Mouse (Mus musculus): ENCODE results near the gene Ebna1bp2. TPM values are rescaled to one million over a fixed set of nuclear protein-coding genes. Genes with fewer than 3 reads are reported as not detected.

Ebna1bp2 gene
- total RNA-seq, 2 experiments from 2014 or later: 135 to 166 TPM

Other genes starting within 250 kb of the Ebna1bp2 start
- 26.4 and 29.1 TPM in 2 replicates for gene Szt2, start 211.5 kb upstream of the Ebna1bp2 start, total RNA-seq (2014; fragmentation: Nextera tagmentation)
- gene Szt2, start 211.5 kb upstream of the Ebna1bp2 start, total RNA-seq (2017): 4.3 and 17.6 TPM in 2 replicates
- 91.0 and 111 TPM in 2 replicates for gene Med8, start 211.5 kb upstream of the Ebna1bp2 start, total RNA-seq (2014; fragmentation: Nextera tagmentation)
- gene Med8, start 211.5 kb upstream of the Ebna1bp2 start, total RNA-seq (2017): 70.2 and 96.7 TPM in 2 replicates
- gene Elovl1, start 192.7 kb upstream of the Ebna1bp2 start, total RNA-seq (2014; fragmentation: Nextera tagmentation): 118 and 128 TPM in 2 replicates
- 62.4 and 72.5 TPM in 2 replicates for gene Elovl1, start 192.7 kb upstream of the Ebna1bp2 start, total RNA-seq (2017)
- 88.4 and 106 TPM in 2 replicates for gene Cdc20, start 183.4 kb upstream of the Ebna1bp2 start, total RNA-seq (2014; fragmentation: Nextera tagmentation)
- gene Cdc20, start 183.4 kb upstream of the Ebna1bp2 start, total RNA-seq (2017): 63.2 and 101 TPM in 2 replicates
- 2.3 and 5.7 TPM in 2 replicates for gene Mpl, start 163.3 kb upstream of the Ebna1bp2 start, total RNA-seq (2014; fragmentation: Nextera tagmentation)
- gene Mpl, start 163.3 kb upstream of the Ebna1bp2 start, total RNA-seq (2017): 0.47 and 1.7 TPM in 2 replicates
- 0.99 TPM in 1 of 2 replicates, not detected in the other for gene Tie1, start 130.7 kb upstream of the Ebna1bp2 start, total RNA-seq (2014; fragmentation: Nextera tagmentation)
- gene Tie1, start 130.7 kb upstream of the Ebna1bp2 start, total RNA-seq (2017): 1.3 and 2.5 TPM in 2 replicates
- not detected in 2 replicates for gene 2610528J11Rik, start 93.8 kb upstream of the Ebna1bp2 start, total RNA-seq (2014; fragmentation: Nextera tagmentation)
- not detected in 2 replicates for gene 2610528J11Rik, start 93.8 kb upstream of the Ebna1bp2 start, total RNA-seq (2017)
- gene Tmem125, start 76.8 kb upstream of the Ebna1bp2 start, total RNA-seq (2014; fragmentation: Nextera tagmentation): not detected in 2 replicates
- not detected in 2 replicates for gene Tmem125, start 76.8 kb upstream of the Ebna1bp2 start, total RNA-seq (2017)
- gene Cfap57, start within 50 bp of the Ebna1bp2 start, total RNA-seq (2014; fragmentation: Nextera tagmentation): not detected in 2 replicates
- gene Cfap57, start within 50 bp of the Ebna1bp2 start, total RNA-seq (2017): not detected in 2 replicates
- not detected in 2 replicates for gene Olfr62, start 38.2 kb downstream of the Ebna1bp2 start, total RNA-seq (2014; fragmentation: Nextera tagmentation)
- not detected in 2 replicates for gene Olfr62, start 38.2 kb downstream of the Ebna1bp2 start, total RNA-seq (2017)
- gene Olfr1342, start 72.0 kb downstream of the Ebna1bp2 start, total RNA-seq (2014; fragmentation: Nextera tagmentation): not detected in 2 replicates
- not detected in 2 replicates for gene Olfr1342, start 72.0 kb downstream of the Ebna1bp2 start, total RNA-seq (2017)
- not detected in 2 replicates for gene Olfr1341, start 82.7 kb downstream of the Ebna1bp2 start, total RNA-seq (2014; fragmentation: Nextera tagmentation)
- not detected in 2 replicates for gene Olfr1341, start 82.7 kb downstream of the Ebna1bp2 start, total RNA-seq (2017)
- gene Olfr1340, start 99.3 kb downstream of the Ebna1bp2 start, total RNA-seq (2014; fragmentation: Nextera tagmentation): not detected in 2 replicates
- not detected in 2 replicates for gene Olfr1340, start 99.3 kb downstream of the Ebna1bp2 start, total RNA-seq (2017)
- not detected in 2 replicates for gene Olfr1339, start 111.4 kb downstream of the Ebna1bp2 start, total RNA-seq (2014; fragmentation: Nextera tagmentation)
- gene Olfr1339, start 111.4 kb downstream of the Ebna1bp2 start, total RNA-seq (2017): not detected in 2 replicates
- not detected in 2 replicates for gene Olfr1338, start 137.9 kb downstream of the Ebna1bp2 start, total RNA-seq (2014; fragmentation: Nextera tagmentation)
- not detected in 2 replicates for gene Olfr1338, start 137.9 kb downstream of the Ebna1bp2 start, total RNA-seq (2017)
- not detected in 2 replicates for gene Olfr1337, start 161.8 kb downstream of the Ebna1bp2 start, total RNA-seq (2014; fragmentation: Nextera tagmentation)
- not detected in 2 replicates for gene Olfr1337, start 161.8 kb downstream of the Ebna1bp2 start, total RNA-seq (2017)
- gene Olfr1335, start 189.1 kb downstream of the Ebna1bp2 start, total RNA-seq (2014; fragmentation: Nextera tagmentation): not detected in 2 replicates
- not detected in 2 replicates for gene Olfr1335, start 189.1 kb downstream of the Ebna1bp2 start, total RNA-seq (2017)
- gene Olfr1333, start 215.5 kb downstream of the Ebna1bp2 start, total RNA-seq (2014; fragmentation: Nextera tagmentation): not detected in 2 replicates
- gene Olfr1333, start 215.5 kb downstream of the Ebna1bp2 start, total RNA-seq (2017): not detected in 2 replicates
- gene Olfr1331, start 243.8 kb downstream of the Ebna1bp2 start, total RNA-seq (2014; fragmentation: Nextera tagmentation): not detected in 2 replicates
- gene Olfr1331, start 243.8 kb downstream of the Ebna1bp2 start, total RNA-seq (2017): not detected in 2 replicates